Mouse (Mus musculus): ENCODE results near the gene 9630041A04Rik. TPM values are rescaled to one million over a fixed set of nuclear protein-coding genes. Genes with fewer than 3 reads are reported as not detected.

Gene 9630041A04Rik
- not detected in 2 replicates for polyA plus RNA-seq (2012; ENCODE audit: low replicate concordance)

DNA sequence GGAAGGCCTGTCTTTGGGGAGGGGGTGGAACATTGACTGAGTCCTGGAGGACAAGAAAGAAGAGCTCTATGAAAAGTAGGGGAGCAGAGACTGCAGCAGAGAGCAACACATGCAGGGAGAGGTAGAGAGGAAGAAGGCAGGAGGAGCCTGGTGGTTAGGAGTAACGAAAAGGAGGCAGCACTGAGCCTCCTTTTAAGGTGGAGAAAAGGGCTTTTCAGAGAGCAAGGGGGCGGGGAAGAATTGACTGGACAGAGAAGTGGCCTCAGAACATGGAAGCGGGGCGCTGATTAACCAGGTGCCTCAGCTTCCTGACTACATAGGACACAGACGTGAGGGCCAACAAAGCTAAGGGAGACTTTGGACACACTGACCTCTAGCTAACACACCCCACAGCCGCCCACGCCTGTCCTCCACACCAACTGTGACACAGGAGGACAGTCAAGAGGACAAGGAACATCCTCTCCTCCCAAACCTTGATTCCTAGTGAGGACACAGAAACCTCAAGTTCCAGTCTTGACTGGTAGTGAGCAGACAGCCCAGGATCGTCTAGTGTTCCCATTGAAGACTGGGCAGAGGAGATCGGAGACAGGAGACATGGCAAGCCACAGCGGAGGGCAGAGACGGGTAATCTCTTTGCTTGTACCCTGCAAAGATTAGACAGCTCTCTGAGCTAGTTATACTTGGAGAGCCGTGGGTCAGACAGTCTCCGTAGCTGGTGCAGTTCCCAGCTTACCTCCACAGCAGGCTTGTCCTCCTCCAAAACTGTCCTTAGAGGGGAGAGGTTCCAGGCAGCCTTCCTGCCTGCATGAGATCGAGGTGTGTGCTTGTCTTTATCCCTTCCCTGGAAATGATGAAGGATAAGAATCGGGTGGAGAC, at the start of gene 9630041A04Rik:
9630041A04Rik (plus strand) TSS at position 246 of the 876 bp plus-strand sequence.

Measured in hematopoietic multipotent progenitor cell, adult 10-12 weeks (in vitro differentiated cells).